Mouse (Mus musculus): ENCODE results near the gene Ppp2r5e.

Ppp2r5e gene

GRCm38 (mm10) chr12:75572271-75572670 is 23.8 kb downstream of the Ppp2r5e start:
- peak; percentile 27 for DNase-seq

- DNase-seq: no peak
Observed at GRCm38 (mm10) chr12:75570138-75570537, 25.9 kb downstream of the Ppp2r5e start.

- DNase-seq: no peak
Observed at GRCm38 (mm10) chr12:75567745-75568144, 28.3 kb downstream of the Ppp2r5e start.

GRCm38 (mm10) chr12:75565756-75566155 is 30.3 kb downstream of the Ppp2r5e start:
- DNase-seq: no peak

- no peak for DNase-seq
Observed at GRCm38 (mm10) chr12:75564498-75564897, 31.5 kb downstream of the Ppp2r5e start.

GRCm38 (mm10) chr12:75562996-75563618 is 32.9 kb downstream of the Ppp2r5e start:
- no peak for DNase-seq

GRCm38 (mm10) chr12:75560681-75561387 is 35.2 kb downstream of the Ppp2r5e start:
- DNase-seq: no peak

GRCm38 (mm10) chr12:75559196-75559595 is 36.8 kb downstream of the Ppp2r5e start:
- DNase-seq: no peak

- no peak for DNase-seq
Observed at GRCm38 (mm10) chr12:75557813-75558212, 38.2 kb downstream of the Ppp2r5e start.

- no peak for DNase-seq
Observed at GRCm38 (mm10) chr12:75555032-75555431, 41.0 kb downstream of the Ppp2r5e start.

- no peak for DNase-seq
Observed at GRCm38 (mm10) chr12:75552296-75552695, 43.7 kb downstream of the Ppp2r5e start.

GRCm38 (mm10) chr12:75551671-75552070 is 44.4 kb downstream of the Ppp2r5e start:
- no peak for DNase-seq

- DNase-seq: no peak
Observed at GRCm38 (mm10) chr12:75548999-75549398, 47.0 kb downstream of the Ppp2r5e start.

- no peak for DNase-seq
Observed at GRCm38 (mm10) chr12:75547174-75547573, 48.9 kb downstream of the Ppp2r5e start.

GRCm38 (mm10) chr12:75546241-75546640 is 49.8 kb downstream of the Ppp2r5e start:
- DNase-seq: no peak

- DNase-seq: no peak
Observed at GRCm38 (mm10) chr12:75545431-75545925, 50.6 kb downstream of the Ppp2r5e start.

GRCm38 (mm10) chr12:75544666-75545065 is 51.4 kb downstream of the Ppp2r5e start:
- DNase-seq: no peak

GRCm38 (mm10) chr12:75544259-75544658 is 51.8 kb downstream of the Ppp2r5e start:
- no peak for DNase-seq

- no peak for DNase-seq
Observed at GRCm38 (mm10) chr12:75543346-75543745, 52.7 kb downstream of the Ppp2r5e start.

- DNase-seq: no peak
Observed at GRCm38 (mm10) chr12:75540621-75541171, 55.3 kb downstream of the Ppp2r5e start.

- no peak for DNase-seq
Observed at GRCm38 (mm10) chr12:75539228-75539627, 56.8 kb downstream of the Ppp2r5e start.

GRCm38 (mm10) chr12:75537673-75538423 is 58.2 kb downstream of the Ppp2r5e start:
- no peak for DNase-seq

GRCm38 (mm10) chr12:75537019-75537672 is 58.9 kb downstream of the Ppp2r5e start:
- no peak for DNase-seq

Data from right cerebral cortex, postnatal 4 days (tissue).